Mouse (Mus musculus) kidney, postnatal 0 days (tissue): ENCODE measurements around the gene Kcnab2. TPM values are rescaled to one million over a fixed set of nuclear protein-coding genes. Genes with fewer than 3 reads are reported as not detected.

Experiments
- ATAC-seq: fragments of 200-750 bp; cut with Nextera tagmentation; replicated peaks from 2 replicates; pipeline ENCODE4 v1.8.0; 2017; ENCODE audit warnings: low read depth, moderate number of reproducible peaks, moderate TSS enrichment, moderate library complexity; ENCODE audit not compliant: low FRiP score
- DNase-seq: peaks from one replicate; pipeline ENCODE4 v3.0.0-alpha.2; 2016; ENCODE audit warnings: low spot score
- H3K27ac ChIP-seq: fragments of 300-500 bp; sonication (generic); 2 replicates; pipeline ENCODE4 v1.5.1; 2014; ENCODE audit warnings: mild to moderate bottlenecking
- H3K27me3 ChIP-seq: fragments of 300-500 bp; sonication (generic); 2 replicates; pipeline ENCODE4 v1.6.1; 2014; ENCODE audit warnings: low read length, mixed read lengths; ENCODE audit not compliant: insufficient read depth
- H3K36me3 ChIP-seq: fragments of 300-500 bp; sonication (generic); 2 replicates; pipeline ENCODE4 v1.6.1; 2014; ENCODE audit warnings: low read length, mixed read lengths; ENCODE audit not compliant: insufficient read depth
- H3K4me1 ChIP-seq: fragments of 300-500 bp; sonication (generic); replicated peaks from 2 replicates; pipeline ENCODE4 v1.6.1; 2014; ENCODE audit warnings: antibody characterized with exemption, low read length, mixed read lengths; ENCODE audit not compliant: insufficient read depth
- H3K4me2 ChIP-seq: fragments of 300-500 bp; sonication (generic); 2 replicates; pipeline ENCODE4 v1.6.1; 2014; ENCODE audit warnings: mild to moderate bottlenecking, low read length, moderate library complexity, mixed read lengths
- H3K4me3 ChIP-seq: fragments of 300-500 bp; sonication (generic); replicated peaks from 2 replicates; pipeline ENCODE4 v1.5.1; 2014; ENCODE audit warnings: low read depth, low read length
- H3K9ac ChIP-seq: fragments of 300-500 bp; sonication (generic); 2 replicates; pipeline ENCODE4 v1.6.1; 2014; ENCODE audit warnings: low read depth, low read length
- H3K9me3 ChIP-seq: fragments of 300-500 bp; sonication (generic); replicated peaks from 2 replicates; pipeline ENCODE4 v1.6.1; 2016; ENCODE audit warnings: low read length, inconsistent platforms, mixed read lengths
- CTCF ChIP-seq: IDR thresholded peaks from 2 replicates; pipeline ENCODE4 v1.5.1; 2016; ENCODE audit warnings: antibody characterized with exemption, low read depth, mild to moderate bottlenecking, moderate library complexity
- WGBS: fragments of 180-500 bp; shearing (Covaris S2); extraction: QIAGEN DNeasy Blood & Tissue Kit; methylation state at CpG from one replicate; pipeline ENCODE4 v1.1.7; 2014; 5-methylcytosine and 5-hydroxymethylcytosine counted together
- polyA plus RNA-seq: library from polyadenylated mRNA; unstranded; fragments of >200 nt; fragmentation: Nextera tagmentation; extraction: Ambion mirVana; gene quantifications from 2 replicates; pipeline ENCODE4 v1.2.1, GENCODE M21; 2015

The Kcnab2 gene
- polyA plus RNA-seq, 1 experiment from 2014 or later = 3.1 TPM

- no peak overlapping the region for H3K4me3 ChIP-seq
- ATAC-seq (no peak), DNase-seq (no peak)
- 4% methylated on average over 16 of the region's 17 CpGs for WGBS
- no peaks in the 10 kb centered on the region for H3K4me1 ChIP-seq
- H3K9me3 ChIP-seq = no peaks in the 10 kb centered on the region
- no peak overlapping the region for H3K4me2 ChIP-seq
- H3K36me3 ChIP-seq = no peaks in the 10 kb centered on the region
- H3K27ac ChIP-seq = no peak overlapping the region
- H3K9ac ChIP-seq = no peak overlapping the region
- 0 out of 2 replicates have a peak, but pooled peaks cover 8% of the 10 kb centered on the region for H3K27me3 ChIP-seq
- TF ChIP-seq CTCF = no peak
Observed at GRCm38 (mm10) chr4:152349837-152350381, 127.8 kb downstream of the Kcnab2 start.

GRCm38 (mm10) chr4:152345120-152345889, 132.4 kb downstream of the Kcnab2 start:
- H3K9ac ChIP-seq = no peak overlapping the region
- H3K27me3 ChIP-seq = peaks cover 4% of the 10 kb centered on the region; the same call in 1 of the 2 replicates
- H3K4me2 ChIP-seq = no peak overlapping the region
- no peaks in the 10 kb centered on the region for H3K36me3 ChIP-seq
- no peak for ATAC-seq
- H3K4me1 ChIP-seq = no peaks in the 10 kb centered on the region
- no peak for DNase-seq
- H3K27ac ChIP-seq = no peak overlapping the region
- TF ChIP-seq CTCF = no peak
- no peaks in the 10 kb centered on the region for H3K9me3 ChIP-seq
- 43% methylated on average over 7 of the region's 7 CpGs for WGBS
- no peak overlapping the region for H3K4me3 ChIP-seq

- DNase-seq (no peak), ATAC-seq (no peak)
- H3K4me3 ChIP-seq = no peak overlapping the region
- no peak overlapping the region for H3K4me2 ChIP-seq
- no peak overlapping the region for H3K9ac ChIP-seq
- 37% methylated on average over 7 of the region's 7 CpGs for WGBS
- H3K27ac ChIP-seq = no peak overlapping the region
- no peaks in the 10 kb centered on the region for H3K36me3 ChIP-seq
- no peaks in the 10 kb centered on the region for H3K9me3 ChIP-seq
- H3K27me3 ChIP-seq = peaks cover 6% of the 10 kb centered on the region; the same call in 1 of the 2 replicates
- TF ChIP-seq CTCF = no peak
- peaks cover under 1% of the 10 kb centered on the region; the same call in 1 of the 2 replicates for H3K4me1 ChIP-seq
Observed at GRCm38 (mm10) chr4:152344651-152345050, 133.0 kb downstream of the Kcnab2 start.

GRCm38 (mm10) chr4:152343296-152343695, 134.4 kb downstream of the Kcnab2 start:
- ATAC-seq (no peak), DNase-seq (peak; percentile 65)
- TF ChIP-seq CTCF = peak; percentile 72
- Histone ChIP-seq H3K27ac (no peak overlapping the region), H3K36me3 (no peaks in the 10 kb centered on the region), H3K27me3 (peaks cover 9% of the 10 kb centered on the region; the same call in 1 of the 2 replicates), H3K4me3 (no peak overlapping the region), H3K9ac (no peak overlapping the region), H3K4me2 (no peak overlapping the region), H3K4me1 (peaks cover 12% of the 10 kb centered on the region), H3K9me3 (no peaks in the 10 kb centered on the region)
- 14% methylated on average over 5 of the region's 5 CpGs for WGBS

Other genes with a start within 250 kb of the Kcnab2 start
- gene Gpr153, start 203.6 kb downstream of the Kcnab2 start, polyA plus RNA-seq = 4.6 and 5.2 TPM in 2 replicates
- gene Hes3, start 186.2 kb downstream of the Kcnab2 start, polyA plus RNA-seq = not detected in 2 replicates
- 20.0 and 23.6 TPM in 2 replicates for gene Icmt, start 180.6 kb downstream of the Kcnab2 start, polyA plus RNA-seq
- 0.45 and 1.1 TPM in 2 replicates for gene Rnf207, start 158.9 kb downstream of the Kcnab2 start, polyA plus RNA-seq
- gene Rpl22, start 152.1 kb downstream of the Kcnab2 start, polyA plus RNA-seq = 463 and 527 TPM in 2 replicates
- 0.04 and 0.09 TPM in 2 replicates for gene Chd5, start 139.2 kb downstream of the Kcnab2 start, polyA plus RNA-seq
- gene Nphp4, start 1.2 kb downstream of the Kcnab2 start, polyA plus RNA-seq = 1.7 and 2.2 TPM in 2 replicates